ENCODE assay signal across 24 mouse cellular contexts in genomic region chr16:32460518-32460917, GRCm38 (mm10). TPM values are rescaled to one million over a fixed set of nuclear protein-coding genes. Genes with fewer than 3 reads are reported as not detected.
DNase-seq lines count a peak whose midpoint lies in the region; ATAC-seq and TF ChIP-seq lines count a peak whose summit lies in the region.
"Had no signal": no experiment of that assay in that cellular context is flagged by ENCODE, and none has a peak within 500 bp of the region (broad histone marks: within the 10 kb centered on the region; RNA-seq: fewer than 3 reads in every experiment).

No protein-coding gene starts in this region.

- WGBS in kidney, postnatal 0 days, result 47% methylated on average over 4 of the region's 4 CpGs
- WGBS in limb, embryonic 10.5 days, result 66% methylated on average over 4 of the region's 4 CpGs

- no peaks in the 10 kb centered on the region for H3K27me3 ChIP-seq in kidney, postnatal 0 days (ENCODE audit: insufficient read depth, low read length)
- H3K27me3 ChIP-seq in limb, embryonic 10.5 days (ENCODE audit: low read depth, poor library complexity, severe bottlenecking), result no peaks in the 10 kb centered on the region
- H3K27me3 ChIP-seq: embryonic facial prominence, embryonic 13.5 days; liver, embryonic 13.5 days had no signal

- H3K9ac ChIP-seq in kidney, postnatal 0 days (ENCODE audit: low read depth, low read length), result no peak overlapping the region
- H3K9ac ChIP-seq: embryonic facial prominence, embryonic 13.5 days; liver, embryonic 13.5 days had no signal

- peak; percentile 32 to 42 for DNase-seq in adrenal gland, postnatal 36 days
- no peak for DNase-seq in adrenal gland, postnatal 4 days (ENCODE audit: low spot score in 2 of 2)
- DNase-seq in kidney, postnatal 0 days (ENCODE audit: low spot score), result peak; percentile 12
- no peak for DNase-seq in kidney, postnatal 14 days
- DNase-seq in 416B (ENCODE audit: low read depth), result peak; percentile 62
- DNase-seq in frontal cortex, postnatal 25 days (ENCODE audit: low spot score in 2 of 2), result no peak
- no peak for DNase-seq in limb, embryonic 10.5 days (ENCODE audit: low spot score)
- DNase-seq: cerebellum, postnatal 14 days; gastrocnemius, postnatal 36 days; layer of hippocampus, postnatal 36 days; liver, embryonic 13.5 days; right cerebral cortex, postnatal 14 days had no signal

- peak; percentile 36; the same call in 1 of the 2 replicates for TF ChIP-seq CTCF in kidney, postnatal 0 days (IDR thresholded peaks at IDR 0.05; ENCODE audit: low read depth)
- TF ChIP-seq CTCF in bone marrow macrophage, adult 2 months (IDR thresholded peaks at IDR 0.05; ENCODE audit: low read depth, low read length), result 0 out of 2 replicates have a peak, but pooled peaks have one; percentile 16

- TF ChIP-seq POLR2A in bone marrow macrophage, adult 2 months (IDR thresholded peaks at IDR 0.05; ENCODE audit: borderline replicate concordance, low read depth, low read length), result no peak

- no peak for ATAC-seq in kidney, postnatal 0 days (replicated peaks; ENCODE audit: low FRiP score, low read depth)
- ATAC-seq: intestine, embryonic 16.5 days; midbrain, embryonic 16.5 days had no signal

- H3K9me3 ChIP-seq in kidney, postnatal 0 days (replicated peaks; ENCODE audit: low read length), result no peaks in the 10 kb centered on the region
- H3K9me3 ChIP-seq in limb, embryonic 10.5 days (replicated peaks), result no peaks in the 10 kb centered on the region
- H3K9me3 ChIP-seq: embryonic facial prominence, embryonic 13.5 days; G1E; liver, embryonic 13.5 days had no signal

- H3K27ac ChIP-seq in kidney, postnatal 0 days, result no peak overlapping the region
- no peak overlapping the region for H3K27ac ChIP-seq in bone marrow macrophage, adult 2 months (ENCODE audit: insufficient read depth, low read depth, low read length)
- no peak overlapping the region for H3K27ac ChIP-seq in limb, embryonic 10.5 days
- H3K27ac ChIP-seq: embryonic facial prominence, embryonic 13.5 days; liver, embryonic 13.5 days had no signal

- 0 out of 2 replicates have a peak, but pooled peaks cover 7% of the 10 kb centered on the region for H3K36me3 ChIP-seq in kidney, postnatal 0 days (ENCODE audit: insufficient read depth, low read length)
- H3K36me3 ChIP-seq in limb, embryonic 10.5 days, result peaks cover 50% of the 10 kb centered on the region

- no peak overlapping the region for H3K4me2 ChIP-seq in kidney, postnatal 0 days (ENCODE audit: low read length)
- H3K4me2 ChIP-seq: embryonic facial prominence, embryonic 13.5 days; liver, embryonic 13.5 days had no signal

- no peaks in the 10 kb centered on the region for H3K4me1 ChIP-seq in kidney, postnatal 0 days (replicated peaks; ENCODE audit: insufficient read depth, low read length)
- H3K4me1 ChIP-seq in bone marrow macrophage, adult 2 months (ENCODE audit: control insufficient read depth, insufficient read depth, low read length), result peaks cover 5% of the 10 kb centered on the region; the same call in 1 of the 2 replicates
- no peaks in the 10 kb centered on the region for H3K4me1 ChIP-seq in limb, embryonic 10.5 days

- H3K4me3 ChIP-seq in kidney, postnatal 0 days (replicated peaks; ENCODE audit: low read depth, low read length), result no peak overlapping the region
- no peak overlapping the region for H3K4me3 ChIP-seq in bone marrow macrophage, adult 2 months (ENCODE audit: insufficient read depth, low read length)
- no peak overlapping the region for H3K4me3 ChIP-seq in limb, embryonic 10.5 days
- H3K4me3 ChIP-seq: embryonic facial prominence, embryonic 13.5 days; liver, embryonic 13.5 days had no signal

RNA-seq across cellular contexts. Expression of gene Slc51a, which starts 27.2 kb away (rescaled TPM):
- under 1 TPM in 1 of 2 experiments, not detected in 1; 0.36 TPM for total RNA-seq in adrenal gland, postnatal 36 days (2021)
- total RNA-seq in adrenal gland, postnatal 4 days (2021), result 1 to 10 TPM in 1 of 2 experiments, not detected in 1; 1.4 TPM
- 4.3 TPM in 2 replicates for polyA plus RNA-seq in kidney, postnatal 0 days (2015; fragmentation: Nextera tagmentation; extraction: Ambion mirVana)
- not detected in 2 replicates for polyA plus RNA-seq in bone marrow macrophage, adult 2 months (2012; ENCODE audit: insufficient read depth, insufficient read length, missing spikeins)
- polyA plus RNA-seq in limb, embryonic 10.5 days (2016; fragmentation: Nextera tagmentation; extraction: Ambion mirVana), result 0.46 and 0.50 TPM in 2 replicates
- total RNA-seq: gastrocnemius, postnatal 36 days; layer of hippocampus, postnatal 36 days; left cerebral cortex, postnatal 36 days had no signal
- polyA plus RNA-seq: G1E had no signal

RNA-seq across cellular contexts. Expression of gene Pcyt1a, which starts 29.8 kb away (rescaled TPM):
- 100 to 1,000 TPM in 1 of 2 experiments, 10 to 100 TPM in 1; 86.1 to 103 TPM for total RNA-seq in adrenal gland, postnatal 36 days (2021)
- 10 to 100 TPM; 66.0 to 70.6 TPM for total RNA-seq in adrenal gland, postnatal 4 days (2021)
- 30.6 and 38.3 TPM in 2 replicates for polyA plus RNA-seq in kidney, postnatal 0 days (2015; fragmentation: Nextera tagmentation; extraction: Ambion mirVana)
- 95.8 and 100 TPM in 2 replicates for polyA plus RNA-seq in bone marrow macrophage, adult 2 months (2012; ENCODE audit: insufficient read depth, insufficient read length, missing spikeins)
- polyA plus RNA-seq in limb, embryonic 10.5 days (2016; fragmentation: Nextera tagmentation; extraction: Ambion mirVana), result 38.6 and 41.4 TPM in 2 replicates

RNA-seq across cellular contexts. Expression of gene Zdhhc19, which starts 35.5 kb away (rescaled TPM):
- not detected for total RNA-seq in adrenal gland, postnatal 36 days (2021)
- total RNA-seq in adrenal gland, postnatal 4 days (2021), result not detected
- polyA plus RNA-seq in kidney, postnatal 0 days (2015; fragmentation: Nextera tagmentation; extraction: Ambion mirVana), result 0.11 TPM in 1 of 2 replicates, not detected in the other
- polyA plus RNA-seq in bone marrow macrophage, adult 2 months (2012; ENCODE audit: insufficient read depth, insufficient read length, missing spikeins), result not detected in 2 replicates
- not detected in 2 replicates for polyA plus RNA-seq in limb, embryonic 10.5 days (2016; fragmentation: Nextera tagmentation; extraction: Ambion mirVana)
- total RNA-seq: G1E; gastrocnemius, postnatal 36 days; layer of hippocampus, postnatal 36 days; left cerebral cortex, postnatal 36 days; megakaryocyte progenitor cell, adult 5-6 weeks had no signal
- polyA plus RNA-seq: C2C12; embryonic facial prominence, embryonic 13.5 days; G1E; heart, embryonic 14.5 days; hindbrain, embryonic 11.5 days; liver, embryonic 13.5 days; neural tube, embryonic 11.5 days; thymus, postnatal 0 days had no signal

RNA-seq across cellular contexts. Expression of gene Tctex1d2, which starts 41.0 kb away (rescaled TPM):
- 1 to 10 TPM; 6.6 to 7.7 TPM for total RNA-seq in adrenal gland, postnatal 36 days (2021)
- 1 to 10 TPM; 8.9 to 9.2 TPM for total RNA-seq in adrenal gland, postnatal 4 days (2021)
- 40.1 and 45.1 TPM in 2 replicates for polyA plus RNA-seq in kidney, postnatal 0 days (2015; fragmentation: Nextera tagmentation; extraction: Ambion mirVana)
- 43.8 and 47.9 TPM in 2 replicates for polyA plus RNA-seq in bone marrow macrophage, adult 2 months (2012; ENCODE audit: insufficient read depth, insufficient read length, missing spikeins)
- 31.4 and 33.2 TPM in 2 replicates for polyA plus RNA-seq in limb, embryonic 10.5 days (2016; fragmentation: Nextera tagmentation; extraction: Ambion mirVana)

Comparison
In these comparisons a context has a peak if more than half of its experiments do, and no peak if none do; other contexts are left out.
1. DNase-seq: peak in adrenal gland, postnatal 36 days (2 of 2), kidney, postnatal 0 days (single experiment) and 416B (single experiment); none in adrenal gland, postnatal 4 days (0 of 2), kidney, postnatal 14 days (single experiment), frontal cortex, postnatal 25 days (0 of 2) and limb, embryonic 10.5 days (single experiment).